Mouse (Mus musculus) small intestine, adult 2 months (tissue): ENCODE data around the gene St6galnac3.
A peak's percentile ranks its signal among the peaks of the same experiment; 100 is the strongest.

ENCODE experiments used
- CTCF ChIP-seq: fragments of 200-500 bp; IDR thresholded peaks from 2 replicates; pipeline ENCODE4 v1.5.1; 2012; ENCODE audit warnings: low read depth, mild to moderate bottlenecking, control low read depth, inconsistent platforms, low read length, moderate library complexity, mixed read lengths; ENCODE audit not compliant: insufficient replicate concordance, insufficient read length; ENCODE audit errors: extremely low read depth
- POLR2A ChIP-seq: fragments of 200-500 bp; IDR thresholded peaks from 2 replicates; pipeline ENCODE4 v1.6.1; 2012; ENCODE audit warnings: low read depth, mild to moderate bottlenecking, control low read depth, inconsistent platforms, low read length, moderate library complexity

DNA sequence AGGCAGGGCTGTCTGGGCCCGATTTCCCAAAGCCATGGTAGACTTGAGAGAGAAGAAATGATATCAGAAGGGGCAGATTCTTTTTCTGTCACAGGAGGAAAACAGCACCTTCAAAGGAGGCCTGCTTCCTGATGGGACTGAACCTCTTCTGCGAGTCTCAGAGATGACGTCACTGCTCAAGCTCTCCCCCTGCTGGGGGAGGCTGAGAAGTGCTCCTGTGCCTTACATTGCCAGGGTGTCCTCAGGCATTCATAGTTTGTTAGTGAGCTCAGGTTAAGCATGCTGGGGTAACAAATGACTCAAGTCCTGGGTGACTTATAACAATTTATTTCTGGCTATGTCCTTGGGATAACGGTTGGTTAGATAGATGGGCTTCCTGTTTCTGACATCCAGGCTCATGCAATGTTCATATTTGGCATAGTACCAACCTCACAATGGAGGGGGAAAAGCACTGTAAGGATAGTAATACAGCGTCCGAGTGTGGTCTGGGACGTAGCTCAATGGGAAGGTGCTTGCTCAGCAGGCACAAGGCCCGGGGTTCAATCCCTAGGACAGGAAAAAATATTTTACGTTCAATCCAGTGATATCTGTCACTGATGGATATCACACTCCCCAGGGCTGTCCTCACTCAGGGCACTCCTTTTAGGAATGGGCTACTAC lies 474.2 kb downstream of the St6galnac3 start:
- TF ChIP-seq POLR2A (no peak), CTCF (peak; percentile 75; the same call in 1 of the 2 replicates)
